22 mouse cellular contexts compared by ENCODE assay signal in genomic region chr6:126337711-126338110, GRCm38 (mm10).
"Had no signal": no experiment of that assay in that cellular context is flagged by ENCODE, and none has a peak within 500 bp of the region (broad histone marks: within the 10 kb centered on the region; RNA-seq: fewer than 3 reads in every experiment).

No protein-coding gene starts in this region.

- H3K4me3 ChIP-seq: embryonic facial prominence, embryonic 10.5 days; embryonic facial prominence, embryonic 12.5 days; embryonic facial prominence, embryonic 13.5 days; embryonic facial prominence, embryonic 15.5 days; erythroblast, embryonic 14.5 days; forebrain, embryonic 10.5 days; forebrain, embryonic 12.5 days; forebrain, embryonic 13.5 days; forebrain, embryonic 15.5 days; gastrocnemius, adult 2 months; heart, adult 2 months; heart, embryonic 10.5 days had no signal

- H3K27me3 ChIP-seq: embryonic facial prominence, embryonic 12.5 days; embryonic facial prominence, embryonic 13.5 days; embryonic facial prominence, embryonic 15.5 days; forebrain, embryonic 13.5 days; forebrain, embryonic 15.5 days had no signal

- H3K27ac ChIP-seq: embryonic facial prominence, embryonic 10.5 days; embryonic facial prominence, embryonic 12.5 days; embryonic facial prominence, embryonic 13.5 days; embryonic facial prominence, embryonic 15.5 days; forebrain, embryonic 10.5 days; forebrain, embryonic 12.5 days; forebrain, embryonic 13.5 days; forebrain, embryonic 15.5 days; gastrocnemius, adult 2 months; heart, adult 2 months; heart, embryonic 10.5 days had no signal

- H3K4me1 ChIP-seq: embryonic facial prominence, embryonic 10.5 days; embryonic facial prominence, embryonic 12.5 days; embryonic facial prominence, embryonic 15.5 days; forebrain, embryonic 10.5 days; forebrain, embryonic 12.5 days; forebrain, embryonic 13.5 days; heart, embryonic 10.5 days had no signal

- DNase-seq: cerebellum, adult 9-10 months; cerebellum, postnatal 36 days; embryo, embryonic 11 days; forebrain, postnatal 0 days; gastrocnemius, adult 2 months; gastrocnemius, postnatal 10 days; gastrocnemius, postnatal 14 days; gastrocnemius, postnatal 25 days; gastrocnemius, postnatal 36 days; heart, adult 11 months; heart, adult 18-20 months; heart, adult 2 months had no signal
